Mouse (Mus musculus) spleen, postnatal 10 days (tissue): ENCODE measurements around the gene Amn1.

Source experiments
- DNase-seq, 2 experiments: peaks; one replicate each; pipeline ENCODE4 v3.0.0; 2021 to 2022; ENCODE audit warnings: low spot score in 2 of 2

Gene Amn1

DNA sequence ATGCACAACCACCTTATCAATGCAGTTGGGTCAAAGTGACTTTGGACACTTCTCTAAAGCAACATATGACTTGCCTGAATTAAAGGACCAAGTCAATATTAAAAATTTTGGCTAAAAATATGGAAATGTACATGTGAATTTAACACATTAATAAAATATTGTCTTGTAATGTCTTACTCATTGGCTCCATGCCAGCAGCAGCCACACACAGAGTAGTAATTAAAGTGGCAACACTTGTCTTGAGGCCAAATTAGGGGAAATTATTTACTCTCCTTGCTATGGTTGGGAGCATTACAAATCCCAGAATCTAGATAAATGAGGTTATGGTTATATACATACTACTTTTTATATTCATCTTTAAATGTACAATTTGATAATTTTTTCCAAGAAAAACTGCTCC, 71.5 kb downstream of the Amn1 start:
- no peak for DNase-seq

GRCm38 (mm10) chr6:149108909-149109308, 79.6 kb downstream of the Amn1 start:
- DNase-seq = no peak

DNA sequence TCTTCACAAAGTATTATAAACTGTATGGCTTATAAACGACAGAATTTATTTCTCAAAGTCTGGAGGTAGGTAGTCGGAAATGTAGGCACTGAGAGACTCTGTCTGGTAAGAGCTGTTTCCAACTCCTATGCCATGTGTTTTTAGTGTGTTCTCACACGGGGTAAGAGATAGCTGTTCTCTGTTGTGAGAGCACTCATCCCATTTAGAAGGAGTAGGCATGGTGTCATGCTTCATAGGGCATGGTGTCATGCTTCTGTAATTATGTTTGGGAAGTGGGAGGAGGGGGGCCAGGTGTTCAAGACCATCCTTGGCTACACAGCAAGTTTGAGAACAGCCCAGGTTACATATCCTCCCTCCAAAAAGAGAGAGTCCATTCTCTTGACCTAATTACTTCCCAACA, 80.9 kb downstream of the Amn1 start:
- no peak for DNase-seq
